10 mouse cellular contexts compared by ENCODE assay signal in the genomic region with DNA sequence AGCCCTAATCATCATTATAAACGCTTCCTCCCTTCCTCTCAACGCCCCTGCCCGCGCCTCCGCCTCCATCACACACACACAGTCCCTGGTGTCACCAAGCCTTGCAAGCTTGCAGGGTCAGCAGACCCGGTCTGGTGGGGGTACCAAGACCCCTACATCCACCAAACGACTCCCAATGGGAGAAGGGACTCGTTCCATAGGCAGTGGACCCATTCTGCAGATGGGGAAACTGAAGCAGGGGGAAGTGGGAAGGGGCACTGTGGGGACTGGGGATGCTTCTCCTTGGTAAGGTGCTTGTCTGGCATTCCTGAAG. TPM values are rescaled to one million over a fixed set of nuclear protein-coding genes. Genes with fewer than 3 reads are reported as not detected.
A peak's percentile ranks its signal among the peaks of the same experiment; 100 is the strongest.
DNase-seq lines count a peak whose midpoint lies in the region; ATAC-seq and TF ChIP-seq lines count a peak whose summit lies in the region.
"Had no signal": no experiment of that assay in that cellular context is flagged by ENCODE, and none has a peak within 500 bp of the region (broad histone marks: within the 10 kb centered on the region; RNA-seq: fewer than 3 reads in every experiment).

No protein-coding gene starts in this region.

- no peak for ATAC-seq in lung, embryonic 14.5 days (ENCODE audit: insufficient read depth)
- ATAC-seq in lung, postnatal 0 days, result no peak
- ATAC-seq in forebrain, embryonic 13.5 days, result no peak
- ATAC-seq in hindbrain, postnatal 0 days, result no peak
- ATAC-seq in midbrain, postnatal 0 days (ENCODE audit: low FRiP score), result no peak

- H3K9ac ChIP-seq in lung, embryonic 14.5 days, result no peak overlapping the region
- H3K9ac ChIP-seq in lung, postnatal 0 days (replicated peaks; ENCODE audit: low read depth), result no peak overlapping the region
- H3K9ac ChIP-seq in forebrain, embryonic 13.5 days, result peak overlapping the region; percentile 43; the same call in 1 of the 2 replicates
- no peak overlapping the region; the same call in 1 of the 2 replicates for H3K9ac ChIP-seq in hindbrain, postnatal 0 days (replicated peaks; ENCODE audit: low read length)
- peak overlapping the region; percentile 30; the same call in 1 of the 2 replicates for H3K9ac ChIP-seq in midbrain, postnatal 0 days (replicated peaks; ENCODE audit: low read length, poor library complexity, severe bottlenecking)

- no peak for TF ChIP-seq CTCF in lung, embryonic 14.5 days (IDR thresholded peaks at IDR 0.05; ENCODE audit: low read depth)
- TF ChIP-seq CTCF in lung, postnatal 0 days (IDR thresholded peaks at IDR 0.05), result no peak
- TF ChIP-seq CTCF in hindbrain, postnatal 0 days (IDR thresholded peaks at IDR 0.05; ENCODE audit: low read depth), result no peak
- no peak for TF ChIP-seq CTCF in midbrain, postnatal 0 days (IDR thresholded peaks at IDR 0.05)

- no peaks in the 10 kb centered on the region for H3K9me3 ChIP-seq in lung, embryonic 14.5 days (ENCODE audit: low read depth, low read length)
- no peaks in the 10 kb centered on the region for H3K9me3 ChIP-seq in lung, postnatal 0 days (ENCODE audit: low read length)
- H3K9me3 ChIP-seq in forebrain, embryonic 13.5 days (replicated peaks), result peaks cover 12% of the 10 kb centered on the region; the same call in 1 of the 2 replicates
- no peaks in the 10 kb centered on the region for H3K9me3 ChIP-seq in hindbrain, postnatal 0 days (ENCODE audit: low read length)
- no peaks in the 10 kb centered on the region for H3K9me3 ChIP-seq in midbrain, postnatal 0 days (ENCODE audit: low read length)

- intact Hi-C loops in left cerebral cortex, postnatal 10 days (cut with DNase I), result no loop called here

- no peaks in the 10 kb centered on the region for H3K36me3 ChIP-seq in lung, embryonic 14.5 days (ENCODE audit: insufficient read depth)
- H3K36me3 ChIP-seq in lung, postnatal 0 days (ENCODE audit: insufficient read depth, low read length), result no peaks in the 10 kb centered on the region
- H3K36me3 ChIP-seq in forebrain, embryonic 13.5 days (ENCODE audit: poor library complexity, severe bottlenecking), result no peaks in the 10 kb centered on the region
- H3K36me3 ChIP-seq in hindbrain, postnatal 0 days (ENCODE audit: insufficient read depth, low read length), result no peaks in the 10 kb centered on the region
- H3K36me3 ChIP-seq in midbrain, postnatal 0 days (ENCODE audit: insufficient read depth, low read length), result no peaks in the 10 kb centered on the region

- no peak for TF ChIP-seq EP300 in lung, postnatal 0 days (IDR thresholded peaks at IDR 0.05)

- no peak overlapping the region for H3K27ac ChIP-seq in lung, embryonic 14.5 days (ENCODE audit: low read depth)
- H3K27ac ChIP-seq in lung, postnatal 0 days (ENCODE audit: low read length), result no peak overlapping the region
- H3K27ac ChIP-seq in forebrain, embryonic 13.5 days, result peak overlapping the region; percentile 57
- H3K27ac ChIP-seq in hindbrain, postnatal 0 days, result peak overlapping the region; percentile 64
- no peak overlapping the region for H3K27ac ChIP-seq in midbrain, postnatal 0 days (ENCODE audit: low read depth, low read length)

- peaks cover 58% of the 10 kb centered on the region for H3K27me3 ChIP-seq in lung, embryonic 14.5 days (ENCODE audit: insufficient read depth, low read length)
- H3K27me3 ChIP-seq in lung, postnatal 0 days (replicated peaks; ENCODE audit: insufficient read depth, low read length), result peaks cover 48% of the 10 kb centered on the region
- H3K27me3 ChIP-seq in forebrain, embryonic 13.5 days, result peaks cover 69% of the 10 kb centered on the region
- H3K27me3 ChIP-seq in hindbrain, postnatal 0 days (ENCODE audit: insufficient read depth, low read length), result peaks cover 9% of the 10 kb centered on the region
- peaks cover 25% of the 10 kb centered on the region; the same call in 1 of the 2 replicates for H3K27me3 ChIP-seq in midbrain, postnatal 0 days (ENCODE audit: insufficient read depth, low read length)

- 13% methylated on average over 8 of the region's 8 CpGs for WGBS in lung, embryonic 14.5 days
- 17% methylated on average over 8 of the region's 8 CpGs for WGBS in lung, postnatal 0 days
- WGBS in forebrain, embryonic 13.5 days, result 12% methylated on average over 8 of the region's 8 CpGs
- WGBS in hindbrain, postnatal 0 days, result 12% methylated on average over 8 of the region's 8 CpGs
- 19% methylated on average over 8 of the region's 8 CpGs for WGBS in midbrain, postnatal 0 days

- no peak for DNase-seq in lung, embryonic 14.5 days
- no peak for DNase-seq in lung, postnatal 0 days (ENCODE audit: low spot score)
- no peak for DNase-seq in hindbrain, postnatal 0 days (ENCODE audit: low spot score)
- no peak for DNase-seq in midbrain, postnatal 0 days (ENCODE audit: low spot score)
- no peak for DNase-seq in left cerebral cortex, postnatal 10 days (ENCODE audit: extremely low spot score in 1 of 2, low spot score in 2 of 2)
- no peak for DNase-seq in natural killer cell, adult 2 months (ENCODE audit: low spot score in 2 of 2)
- DNase-seq in spleen, postnatal 4 days (ENCODE audit: low spot score in 2 of 2), result no peak
- DNase-seq: adrenal gland, postnatal 36 days; kidney, adult 9 months had no signal

- peak overlapping the region; percentile 40 for H3K4me2 ChIP-seq in lung, embryonic 14.5 days
- no peak overlapping the region for H3K4me2 ChIP-seq in lung, postnatal 0 days (replicated peaks; ENCODE audit: low read depth, low read length)
- H3K4me2 ChIP-seq in forebrain, embryonic 13.5 days, result peak overlapping the region; percentile 49
- peak overlapping the region; percentile 44 for H3K4me2 ChIP-seq in hindbrain, postnatal 0 days (ENCODE audit: low read depth, low read length)
- peak overlapping the region; percentile 24 for H3K4me2 ChIP-seq in midbrain, postnatal 0 days (ENCODE audit: low read depth, low read length, poor library complexity, severe bottlenecking)

- H3K4me1 ChIP-seq in lung, embryonic 14.5 days (ENCODE audit: insufficient read depth), result no peaks in the 10 kb centered on the region
- H3K4me1 ChIP-seq in lung, postnatal 0 days (ENCODE audit: insufficient read depth, low read depth, low read length), result no peaks in the 10 kb centered on the region
- H3K4me1 ChIP-seq in forebrain, embryonic 13.5 days, result peaks cover 31% of the 10 kb centered on the region
- 0 out of 2 replicates have a peak, but pooled peaks cover 6% of the 10 kb centered on the region for H3K4me1 ChIP-seq in hindbrain, postnatal 0 days (ENCODE audit: insufficient read depth, low read length)
- peaks cover 5% of the 10 kb centered on the region; the same call in 1 of the 2 replicates for H3K4me1 ChIP-seq in midbrain, postnatal 0 days (ENCODE audit: insufficient read depth, low read length)

- H3K4me3 ChIP-seq in lung, embryonic 14.5 days (ENCODE audit: low read depth, low read length), result peak overlapping the region; percentile 20
- H3K4me3 ChIP-seq in lung, postnatal 0 days (ENCODE audit: low read depth, low read length), result no peak overlapping the region
- H3K4me3 ChIP-seq in forebrain, embryonic 13.5 days, result peak overlapping the region; percentile 13
- peak overlapping the region; percentile 7; the same call in 1 of the 2 replicates for H3K4me3 ChIP-seq in hindbrain, postnatal 0 days (ENCODE audit: low read length)
- no peak overlapping the region for H3K4me3 ChIP-seq in midbrain, postnatal 0 days (ENCODE audit: low read depth, low read length)

RNA-seq across cellular contexts. Expression of gene Uncx, which starts 42.4 kb away (rescaled TPM):
- not detected in 2 replicates for polyA plus RNA-seq in lung, embryonic 14.5 days (2014; fragmentation: Nextera tagmentation; extraction: Ambion mirVana)
- polyA plus RNA-seq in lung, postnatal 0 days (2015; fragmentation: Nextera tagmentation; extraction: Ambion mirVana), result not detected in 2 replicates
- 8.5 and 18.1 TPM in 2 replicates for polyA plus RNA-seq in forebrain, embryonic 13.5 days (2015; fragmentation: Nextera tagmentation; extraction: Ambion mirVana)
- total RNA-seq in hindbrain, postnatal 0 days (2014; rRNA removed), result 31.3 and 47.0 TPM in 2 replicates
- 30.6 and 34.6 TPM in 2 replicates for polyA plus RNA-seq in hindbrain, postnatal 0 days (2015; fragmentation: Nextera tagmentation; extraction: Ambion mirVana)
- 21.2 and 24.3 TPM in 2 replicates for total RNA-seq in midbrain, postnatal 0 days (2014; rRNA removed)
- 15.5 and 20.0 TPM in 2 replicates for polyA plus RNA-seq in midbrain, postnatal 0 days (2015; fragmentation: Nextera tagmentation; extraction: Ambion mirVana)
- under 1 TPM in 1 of 2 experiments, not detected in 1; 0.21 TPM for total RNA-seq in left cerebral cortex, postnatal 10 days (2021)
- total RNA-seq: adrenal gland, postnatal 36 days had no signal

Comparison
In these comparisons a context has a peak if more than half of its experiments do, and no peak if none do; other contexts are left out.
1. H3K4me3 ChIP-seq: peak in lung, embryonic 14.5 days (single experiment), forebrain, embryonic 13.5 days (single experiment) and hindbrain, postnatal 0 days (single experiment); none in lung, postnatal 0 days (single experiment) and midbrain, postnatal 0 days (single experiment).
2. H3K27ac ChIP-seq: peak in forebrain, embryonic 13.5 days (single experiment) and hindbrain, postnatal 0 days (single experiment); none in lung, embryonic 14.5 days (single experiment), lung, postnatal 0 days (single experiment) and midbrain, postnatal 0 days (single experiment).
3. H3K9ac ChIP-seq: peak in forebrain, embryonic 13.5 days (single experiment) and midbrain, postnatal 0 days (single experiment); none in lung, embryonic 14.5 days (single experiment), lung, postnatal 0 days (single experiment) and hindbrain, postnatal 0 days (single experiment).